Mouse (Mus musculus) stomach, embryonic 14.5 days (tissue): ENCODE data around the gene Tpm3-rs7. TPM values are rescaled to one million over a fixed set of nuclear protein-coding genes. Genes with fewer than 3 reads are reported as not detected.
"Not testable (repeated sequence)": the region's sequence is repeated elsewhere in the genome, so short reads cannot be mapped to it uniquely, and the experiment has no call there.

Experiments
- ATAC-seq: fragments of 200-750 bp; cut with Nextera tagmentation; 2 replicates; pipeline ENCODE4 v1.8.0; 2017; ENCODE audit warnings: low read depth, moderate TSS enrichment; ENCODE audit not compliant: insufficient number of reproducible peaks, insufficient read depth, low FRiP score
- H3K27ac ChIP-seq: fragments of 300-500 bp; sonication (generic); 2 replicates; pipeline ENCODE4 v1.5.1; 2014; ENCODE audit warnings: mild to moderate bottlenecking, low read length, moderate library complexity, mixed read lengths
- H3K27me3 ChIP-seq: fragments of 300-500 bp; sonication (generic); 2 replicates; pipeline ENCODE4 v1.6.1; 2014; ENCODE audit warnings: low read length, control low read depth, mixed read lengths; ENCODE audit not compliant: control insufficient read depth, insufficient read depth
- H3K36me3 ChIP-seq: fragments of 300-500 bp; sonication (generic); 2 replicates; pipeline ENCODE4 v1.6.1; 2014; ENCODE audit warnings: mild to moderate bottlenecking, control low read depth, low read length, moderate library complexity, mixed read lengths; ENCODE audit not compliant: control insufficient read depth, insufficient read depth
- H3K4me1 ChIP-seq: fragments of 300-500 bp; sonication (generic); 2 replicates; pipeline ENCODE4 v1.6.1; 2014; ENCODE audit warnings: low read length, control low read depth, mixed read lengths; ENCODE audit not compliant: control insufficient read depth, insufficient read depth
- H3K4me2 ChIP-seq: fragments of 300-500 bp; sonication (generic); replicated peaks from 2 replicates; pipeline ENCODE4 v1.6.1; 2014; ENCODE audit warnings: low read depth, low read length, control low read depth
- H3K4me3 ChIP-seq: fragments of 300-500 bp; sonication (generic); 2 replicates; pipeline ENCODE4 v1.5.1; 2014; ENCODE audit warnings: low read depth, low read length, control low read depth
- H3K9ac ChIP-seq: fragments of 300-500 bp; sonication (generic); replicated peaks from 2 replicates; pipeline ENCODE4 v1.6.1; 2014; ENCODE audit warnings: low read depth, mild to moderate bottlenecking, control low read depth, low read length, moderate library complexity, mixed read lengths
- H3K9me3 ChIP-seq: fragments of 300-500 bp; sonication (generic); 2 replicates; pipeline ENCODE4 v1.6.1; 2016; ENCODE audit warnings: low read depth, low read length, control low read depth; ENCODE audit not compliant: control insufficient read depth
- WGBS: fragments of 180-500 bp; shearing (Covaris S2); extraction: QIAGEN DNeasy Blood & Tissue Kit; methylation state at CpG from one replicate; pipeline ENCODE4 v1.1.7; 2014; 5-methylcytosine and 5-hydroxymethylcytosine counted together
- polyA plus RNA-seq: library from polyadenylated mRNA; unstranded; fragments of >200 nt; fragmentation: Nextera tagmentation; extraction: Ambion mirVana; gene quantifications from 2 replicates; pipeline ENCODE4 v1.2.1, GENCODE M21; 2014

Tpm3-rs7 gene
- polyA plus RNA-seq = 8.0 and 10.5 TPM in 2 replicates

DNA sequence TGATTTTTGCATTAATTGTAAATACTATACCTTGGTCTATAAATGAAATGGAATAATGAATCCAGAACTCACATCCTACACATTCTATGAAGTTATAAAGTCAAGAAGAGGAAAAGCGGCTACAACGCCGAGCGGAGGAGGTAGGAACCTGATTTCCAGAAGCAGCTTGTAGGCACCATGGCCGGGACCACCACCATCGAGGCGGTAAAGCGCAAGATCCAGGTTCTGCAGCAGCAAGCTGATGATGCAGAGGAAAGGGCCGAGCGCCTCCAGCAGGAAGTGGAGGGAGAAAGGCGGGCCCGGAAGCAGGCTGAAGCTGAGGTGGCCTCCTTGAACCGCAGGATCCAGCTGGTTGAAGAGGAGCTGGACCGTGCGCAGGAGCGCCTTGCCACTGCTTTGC, at the start of gene Tpm3-rs7:
Gene Tpm3-rs7, plus strand, starts transcription at position 110 of the 400 bp plus-strand sequence.
- H3K36me3 ChIP-seq, H3K4me3 ChIP-seq, H3K4me2 ChIP-seq, ATAC-seq, H3K9me3 ChIP-seq, H3K27me3 ChIP-seq, H3K27ac ChIP-seq, H3K9ac ChIP-seq, H3K4me1 ChIP-seq: not testable (repeated sequence)
- 93% methylated on average over 16 of the region's 16 CpGs for WGBS

DNA sequence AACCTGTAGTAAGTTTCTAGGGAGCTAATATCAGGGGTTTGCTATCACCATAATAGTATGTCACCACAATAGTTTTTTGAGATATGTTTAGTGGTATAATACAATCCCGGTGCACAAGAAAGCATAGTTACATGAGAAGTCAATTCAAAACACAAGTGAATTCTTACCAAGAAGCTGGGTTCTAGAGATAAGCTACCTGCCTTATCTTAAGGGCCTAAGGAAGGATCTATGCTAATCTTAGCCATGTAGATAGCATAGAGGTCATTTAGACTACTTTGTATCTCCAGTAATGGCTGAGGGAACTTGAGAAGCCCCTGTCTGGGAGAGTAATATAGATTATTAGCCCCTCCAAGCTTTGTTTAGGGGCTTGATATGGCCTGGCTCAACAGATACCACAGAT, 2.6 kb downstream of the Tpm3-rs7 start:
- no peaks in the 10 kb centered on the region for H3K4me1 ChIP-seq
- H3K9ac ChIP-seq = no peak overlapping the region
- no peak for ATAC-seq
- H3K27me3 ChIP-seq = no peaks in the 10 kb centered on the region
- H3K9me3 ChIP-seq = no peaks in the 10 kb centered on the region
- no peak overlapping the region for H3K27ac ChIP-seq
- H3K4me3 ChIP-seq = no peak overlapping the region
- no peaks in the 10 kb centered on the region for H3K36me3 ChIP-seq
- 90% methylated on average over 1 of the region's 1 CpGs for WGBS
- H3K4me2 ChIP-seq = no peak overlapping the region

- Histone ChIP-seq H3K4me2 (no peak overlapping the region), H3K9me3 (peaks cover 5% of the 10 kb centered on the region; the same call in 1 of the 2 replicates), H3K9ac (no peak overlapping the region), H3K36me3 (no peaks in the 10 kb centered on the region), H3K4me3 (no peak overlapping the region), H3K27me3 (no peaks in the 10 kb centered on the region), H3K27ac (no peak overlapping the region), H3K4me1 (no peaks in the 10 kb centered on the region)
- no peak for ATAC-seq
- WGBS = 74% methylated on average over 1 of the region's 1 CpGs
Observed at GRCm38 (mm10) chr14:113363361-113363760, 49.0 kb downstream of the Tpm3-rs7 start.
